Mouse (Mus musculus) skeletal muscle tissue, adult 2 months (tissue): ENCODE measurements around the gene Olfr624.
"Not testable (repeated sequence)": the region's sequence is repeated elsewhere in the genome, so short reads cannot be mapped to it uniquely, and the experiment has no call there.

ENCODE experiments used
- DNase-seq: peaks from one replicate; pipeline ENCODE4 v3.0.0-alpha.2; 2012; ENCODE audit warnings: low read depth, low spot score

Olfr624 gene

DNA sequence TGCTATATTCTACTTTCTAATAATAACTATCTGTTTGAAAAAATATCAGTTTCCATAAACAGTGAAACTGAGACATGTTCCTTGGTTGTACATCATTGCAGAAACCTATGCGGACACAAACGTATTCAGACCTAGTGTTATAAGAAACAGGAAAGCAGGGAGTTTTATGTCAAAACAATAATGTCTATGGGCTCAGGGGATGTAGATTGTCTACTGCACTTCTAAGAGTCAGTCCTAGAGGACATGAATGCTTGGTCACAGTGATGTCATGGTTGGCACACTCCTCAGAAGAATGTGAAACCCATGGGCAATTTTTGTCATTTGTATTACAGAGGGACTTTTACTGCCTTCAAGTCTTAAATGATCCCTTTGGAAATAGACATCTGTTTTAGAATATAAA, at the start of gene Olfr624:
Olfr624 (minus strand) TSS at position 101 of the 400 bp plus-strand sequence.
- no peak for DNase-seq

DNA sequence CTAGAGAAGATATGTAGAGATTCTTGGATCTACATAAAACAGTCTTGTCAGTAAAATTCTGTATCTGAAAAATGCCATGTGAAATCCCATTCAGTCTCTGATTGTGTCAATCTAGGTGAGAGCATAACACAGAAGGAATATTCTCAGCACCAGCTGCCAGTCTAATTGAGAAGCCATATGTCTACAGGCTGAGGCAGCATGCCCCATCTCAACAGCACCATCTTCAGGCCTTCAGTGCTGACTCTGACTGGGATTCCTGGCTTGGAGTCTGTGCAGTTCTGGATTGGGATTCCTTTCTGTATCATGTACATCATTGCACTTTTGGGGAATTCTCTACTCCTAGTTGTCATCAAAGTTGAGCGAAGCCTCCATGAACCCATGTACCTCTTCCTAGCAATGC, 45.4 kb upstream of the Olfr624 start:
- DNase-seq, result not testable (repeated sequence)

DNA sequence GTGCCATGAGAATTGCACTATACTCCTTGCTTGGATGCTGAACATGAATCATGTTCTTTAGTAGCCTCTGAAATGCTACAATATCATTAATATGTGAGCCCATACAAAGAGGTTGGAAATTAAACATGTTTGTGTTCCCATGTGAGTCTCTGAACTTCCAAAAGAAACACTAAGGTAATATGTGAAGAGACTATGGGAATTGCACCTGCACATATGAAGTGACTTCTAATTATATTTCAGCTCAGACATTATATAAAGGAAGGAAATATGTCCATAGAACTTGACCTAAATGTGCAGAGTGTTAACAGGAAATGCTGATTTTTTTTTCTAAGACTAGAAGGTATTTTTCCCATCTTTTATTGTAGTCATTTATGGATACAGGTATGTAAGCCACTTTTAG, 43.4 kb upstream of the Olfr624 start, which contains the start of gene Olfr243:
Olfr243 (plus strand) TSS at position 301 of the 400 bp plus-strand sequence.
- no peak for DNase-seq

DNA sequence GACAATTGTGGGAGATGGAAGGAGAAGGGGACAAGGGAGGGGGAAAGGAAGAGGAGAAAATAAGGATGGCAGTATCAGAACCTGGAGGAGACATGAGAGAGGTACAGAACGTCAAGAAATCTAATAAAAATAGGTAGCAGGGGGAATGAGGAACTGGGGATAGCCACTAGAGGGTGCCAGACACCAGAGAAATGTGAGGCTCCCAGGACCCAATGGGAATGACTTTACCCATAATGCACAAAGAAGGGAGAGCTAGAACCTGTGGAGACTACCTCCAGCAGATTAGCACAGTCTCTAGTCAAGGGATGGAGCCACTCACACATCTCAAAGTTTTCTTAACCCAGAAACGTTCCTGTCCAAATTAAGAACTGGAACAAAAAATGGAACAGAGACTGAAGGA, 41.0 kb upstream of the Olfr624 start:
- no peak for DNase-seq

DNA sequence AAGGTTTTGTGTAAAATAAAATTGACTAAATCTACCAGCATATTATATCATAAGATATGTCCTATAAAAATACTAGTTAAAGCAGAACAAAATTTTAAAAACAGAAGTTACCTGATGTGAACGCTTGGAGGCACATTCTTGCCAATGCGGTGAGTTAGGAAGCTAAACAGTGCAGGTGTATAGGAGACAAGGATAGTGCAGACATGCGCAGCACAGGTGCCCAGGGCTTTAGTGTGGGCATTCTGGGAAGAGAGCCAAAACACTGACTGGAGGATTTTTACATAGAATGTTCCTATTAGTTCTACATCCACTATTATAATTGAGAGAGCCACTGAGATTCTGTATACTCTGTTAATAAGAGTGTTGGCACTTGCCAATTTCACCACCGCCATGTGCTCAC, 28.5 kb upstream of the Olfr624 start:
- no peak for DNase-seq

DNA sequence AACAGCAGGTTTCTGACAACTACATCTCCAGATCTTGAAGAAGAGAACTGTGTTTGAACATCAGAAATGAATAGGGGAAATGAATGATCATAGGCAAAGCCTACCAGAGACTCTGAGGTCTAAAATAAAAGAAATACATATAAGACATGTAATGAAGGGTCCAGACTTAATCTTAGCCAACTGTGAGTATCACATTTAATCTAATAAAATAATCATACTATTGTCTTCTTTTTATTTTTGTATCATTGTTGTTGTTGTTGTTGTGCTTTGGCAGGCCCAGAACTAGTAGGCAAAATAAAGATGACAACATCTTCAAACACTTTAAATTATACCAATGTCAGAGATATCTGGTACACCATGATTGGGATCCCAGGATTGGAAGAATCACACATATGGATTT, 11.4 kb upstream of the Olfr624 start, which contains the start of gene Olfr625-ps1:
Olfr625-ps1 (plus strand) TSS at position 301 of the 400 bp plus-strand sequence.
- DNase-seq, result no peak

DNA sequence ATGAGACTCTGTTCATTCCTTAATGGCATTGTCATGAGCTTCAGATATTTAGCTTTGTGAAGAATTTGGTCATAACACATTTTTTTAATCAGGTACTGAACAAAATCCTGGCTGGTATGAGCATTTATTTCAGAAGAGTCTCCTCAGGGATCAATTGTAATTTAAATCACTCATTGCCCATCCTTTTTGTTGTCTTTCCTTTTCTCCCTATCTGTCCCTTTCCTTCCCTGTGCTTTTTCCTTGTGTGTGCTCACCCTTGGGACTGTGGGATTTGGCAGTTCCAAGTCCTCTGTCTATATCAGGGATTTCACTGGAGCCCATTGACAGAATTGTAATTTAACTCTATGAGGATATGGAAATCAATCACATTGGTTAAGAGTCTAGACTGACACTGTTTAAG, 7.4 kb downstream of the Olfr624 start, which contains the start of gene Olfr623:
Olfr623 (minus strand) TSS at position 101 of the 400 bp plus-strand sequence.
- DNase-seq, result no peak

DNA sequence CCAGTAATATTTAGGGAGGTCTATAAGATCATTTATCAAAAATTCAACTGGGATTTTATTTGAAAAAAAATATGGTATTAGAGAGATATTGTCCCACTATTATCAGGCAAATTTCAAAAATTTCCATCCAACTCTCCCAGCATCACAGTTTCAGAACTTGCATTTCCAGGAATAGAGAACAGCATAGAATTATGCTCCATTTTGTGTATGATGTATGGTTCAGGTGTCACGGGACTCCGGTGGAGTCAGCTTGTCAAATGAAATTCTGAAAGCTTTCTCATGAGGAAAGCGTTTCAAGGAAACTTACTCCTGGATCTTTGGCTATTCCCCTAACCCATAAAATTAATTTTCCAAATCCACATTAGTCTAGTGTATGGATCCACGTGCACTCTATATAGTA, 26.9 kb downstream of the Olfr624 start:
- no peak for DNase-seq

DNA sequence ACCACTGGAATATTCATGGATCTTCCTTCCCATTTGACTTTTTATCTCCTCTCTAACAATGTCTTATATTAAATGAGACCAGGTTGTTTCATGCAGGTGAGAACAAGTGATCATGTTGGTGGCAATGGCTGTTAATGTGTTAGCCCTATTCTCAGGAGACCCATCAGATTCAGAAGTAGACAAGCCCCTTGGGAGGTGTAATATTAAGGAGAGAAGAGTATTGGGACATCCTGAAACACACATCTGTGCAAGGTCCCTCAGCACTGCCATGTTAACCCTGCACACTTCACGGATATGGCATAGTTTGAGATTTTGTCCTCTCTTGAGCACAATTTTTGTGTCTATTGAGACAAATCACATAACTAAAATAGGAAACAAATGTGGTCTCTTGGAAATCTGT, 28.4 kb downstream of the Olfr624 start, which contains the start of gene Olfr622:
Olfr622 (minus strand) TSS at position 101 of the 400 bp plus-strand sequence.
- no peak for DNase-seq

DNA sequence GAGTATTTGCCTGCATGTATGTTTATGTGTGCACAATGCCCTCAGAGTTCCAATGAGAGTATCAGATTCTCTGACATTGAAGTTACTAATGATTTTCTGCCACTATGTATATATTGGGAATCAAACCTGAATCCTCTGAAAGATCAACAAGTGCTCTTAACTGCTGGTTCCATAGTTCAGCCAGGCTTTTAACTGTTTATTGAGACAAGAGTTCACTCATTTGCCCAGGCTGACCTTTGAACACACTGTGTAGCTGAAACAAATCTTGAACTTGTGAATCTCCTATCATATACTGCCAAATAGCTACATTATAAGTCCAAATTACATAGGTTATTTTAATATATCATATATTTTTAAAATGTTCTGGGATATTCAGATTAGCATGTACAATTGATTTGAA, 34.2 kb downstream of the Olfr624 start:
- DNase-seq, result no peak
